8 mouse cellular contexts compared by ENCODE assay signal in genomic region chr17:29660076-29660761, GRCm38 (mm10). TPM values are rescaled to one million over a fixed set of nuclear protein-coding genes. Genes with fewer than 3 reads are reported as not detected.
DNase-seq lines count a peak whose midpoint lies in the region; ATAC-seq and TF ChIP-seq lines count a peak whose summit lies in the region.

Gene Cmtr1 (plus strand): TSS chr17:29660595.

- peak; percentile 93 for ATAC-seq in frontal cortex, adult (ENCODE audit: low TSS enrichment)
- ATAC-seq in lung, postnatal 0 days, result peak; percentile 99

- TF ChIP-seq EP300 in lung, postnatal 0 days (IDR thresholded peaks at IDR 0.05), result no peak; the same call in 1 of the 2 replicates

- peaks cover 26% of the 10 kb centered on the region for H3K36me3 ChIP-seq in hindbrain, embryonic 10.5 days
- no peaks in the 10 kb centered on the region for H3K36me3 ChIP-seq in lung, postnatal 0 days (ENCODE audit: insufficient read depth, low read length)

- no peak for TF ChIP-seq CTCF in lung, postnatal 0 days (IDR thresholded peaks at IDR 0.05)

- H3K9ac ChIP-seq in lung, postnatal 0 days (replicated peaks; ENCODE audit: low read depth), result peak within 1 kb of the TSS; percentile 89

- H3K27ac ChIP-seq in hindbrain, embryonic 10.5 days, result peak within 1 kb of the TSS; percentile 96
- H3K27ac ChIP-seq in lung, postnatal 0 days (ENCODE audit: low read length), result peak within 1 kb of the TSS; percentile 92

- peak within 1 kb of the TSS; percentile 75 for H3K4me2 ChIP-seq in lung, postnatal 0 days (replicated peaks; ENCODE audit: low read depth, low read length)

- 2% methylated on average over 41 of the region's 41 CpGs for WGBS in hindbrain, embryonic 10.5 days
- WGBS in lung, postnatal 0 days, result under 1% methylated on average over 41 of the region's 41 CpGs

- no peaks in the 10 kb centered on the region for H3K9me3 ChIP-seq in hindbrain, embryonic 10.5 days
- H3K9me3 ChIP-seq in lung, postnatal 0 days (ENCODE audit: low read length), result no peaks in the 10 kb centered on the region

- DNase-seq in MEL-GATA-1-ER (ENCODE audit: extremely low read depth, low read depth), result peak; percentile 68
- peak; percentile 97 for DNase-seq in cerebellum, adult 8-10 months
- peak; percentile 95 for DNase-seq in hindbrain, embryonic 10.5 days (ENCODE audit: low spot score)
- DNase-seq in layer of hippocampus, adult 9-11 months, result peak; percentile 93
- peak; percentile 96 for DNase-seq in lung, postnatal 0 days (ENCODE audit: low spot score)
- peak; percentile 97 for DNase-seq in ovary, postnatal 14 days (ENCODE audit: low spot score)
- peak; percentile 96 for DNase-seq in thymus, postnatal 14 days

- H3K4me3 ChIP-seq in hindbrain, embryonic 10.5 days, result peak within 1 kb of the TSS; percentile 93
- H3K4me3 ChIP-seq in lung, postnatal 0 days (ENCODE audit: low read depth, low read length), result peak within 1 kb of the TSS; percentile 98

- H3K27me3 ChIP-seq in hindbrain, embryonic 10.5 days (ENCODE audit: insufficient read depth, poor library complexity, severe bottlenecking), result no peaks in the 10 kb centered on the region
- H3K27me3 ChIP-seq in lung, postnatal 0 days (replicated peaks; ENCODE audit: insufficient read depth, low read length), result no peaks in the 10 kb centered on the region

- peaks cover 15% of the 10 kb centered on the region for H3K4me1 ChIP-seq in hindbrain, embryonic 10.5 days (replicated peaks)
- H3K4me1 ChIP-seq in lung, postnatal 0 days (ENCODE audit: insufficient read depth, low read depth, low read length), result no peaks in the 10 kb centered on the region; the same call in 1 of the 2 replicates

RNA-seq across cellular contexts. Expression of gene Cmtr1, which starts in this region (rescaled TPM):
- polyA plus RNA-seq in hindbrain, embryonic 10.5 days (2016; fragmentation: Nextera tagmentation; extraction: Ambion mirVana), result 135 and 149 TPM in 2 replicates
- polyA plus RNA-seq in lung, postnatal 0 days (2015; fragmentation: Nextera tagmentation; extraction: Ambion mirVana), result 79.6 and 82.3 TPM in 2 replicates

Comparison
In these comparisons a context has a peak if more than half of its experiments do, and no peak if none do; other contexts are left out.
1. Peak in every context shown above with its lines: DNase-seq, ATAC-seq, H3K4me3 ChIP-seq and H3K27ac ChIP-seq.